Mouse (Mus musculus) small intestine, adult 2 months (tissue): ENCODE data around the gene Abcb11.

Experiments used
- CTCF ChIP-seq: fragments of 200-500 bp; IDR thresholded peaks from 2 replicates; pipeline ENCODE4 v1.5.1; 2012; ENCODE audit warnings: low read depth, mild to moderate bottlenecking, control low read depth, inconsistent platforms, low read length, moderate library complexity, mixed read lengths; ENCODE audit not compliant: insufficient replicate concordance, insufficient read length; ENCODE audit errors: extremely low read depth
- POLR2A ChIP-seq: fragments of 200-500 bp; IDR thresholded peaks from 2 replicates; pipeline ENCODE4 v1.6.1; 2012; ENCODE audit warnings: low read depth, mild to moderate bottlenecking, control low read depth, inconsistent platforms, low read length, moderate library complexity

GRCm38 (mm10) chr2:69376780-69377179, 34.4 kb upstream of the Abcb11 start:
- no peak for TF ChIP-seq CTCF
- TF ChIP-seq POLR2A: no peak
